Mouse (Mus musculus): ENCODE measurements at regions not wholly inside any gene's neighbourhood (a gene's known extent, or its start where the extent isn't known, plus 50 kb on each side); places are given as distances from the start of the nearest gene placed in this dataset.

- no peak for TF ChIP-seq CTCF (IDR thresholded peaks at IDR 0.05; ENCODE audit: extremely low read depth, insufficient read length, insufficient replicate concordance, low read depth, low read length)
- TF ChIP-seq POLR2A (IDR thresholded peaks at IDR 0.05; ENCODE audit: low read depth, low read length), result no peak
Observed at GRCm38 (mm10) chr1:77929552-77929951, 267.4 kb downstream of the Pax3 start.
